Mouse (Mus musculus): ENCODE measurements at regions not wholly inside any gene's neighbourhood (a gene's known extent, or its start where the extent isn't known, plus 50 kb on each side); places are given as distances from the start of the nearest gene placed in this dataset.
A peak's percentile ranks its signal among the peaks of the same experiment; 100 is the strongest.

DNA sequence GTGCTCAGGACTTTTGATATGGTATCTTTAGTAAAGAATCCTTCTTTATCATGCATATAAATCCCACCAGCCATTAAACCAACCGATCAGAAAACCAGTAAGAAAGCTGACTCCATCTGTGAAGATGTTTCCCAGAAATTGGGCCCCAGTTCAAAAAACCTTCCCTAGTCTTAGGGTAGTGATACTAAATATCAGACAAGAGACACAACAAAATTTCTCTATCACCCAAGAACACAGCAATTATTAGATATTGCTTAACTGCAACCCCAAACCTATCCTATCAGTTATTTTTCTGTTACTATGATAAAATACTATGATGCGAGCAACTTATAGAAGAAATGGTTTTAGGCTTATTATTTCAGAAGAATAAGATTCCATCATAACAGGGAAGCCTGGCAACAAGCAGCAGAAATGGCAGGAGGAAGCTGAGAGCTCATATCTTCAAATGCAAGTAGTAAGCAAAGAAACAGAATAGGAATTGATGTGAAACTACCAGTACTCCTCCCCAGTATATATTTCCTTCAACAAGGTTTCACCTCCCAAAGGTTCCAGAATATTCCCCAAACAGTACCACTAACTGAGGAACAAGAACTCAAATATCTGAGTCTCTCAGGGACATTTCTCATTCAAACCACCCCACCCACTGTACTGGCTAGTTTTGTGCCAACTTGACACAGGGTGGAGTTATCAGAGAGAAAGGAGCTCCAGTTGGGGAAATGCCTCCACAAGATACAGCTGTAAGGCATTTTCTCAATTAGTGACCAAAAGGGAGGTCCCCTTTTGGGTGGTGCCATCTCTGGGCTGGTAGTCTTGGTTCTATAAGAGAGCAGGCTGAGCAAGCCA, 234.1 kb downstream of the Tex13c3 start:
- no peak for TF ChIP-seq MYOG (IDR thresholded peaks at IDR 0.05; ENCODE audit: control insufficient read depth in 1 of 3, insufficient read depth in 1 of 3, insufficient read length in 2 of 3, low read depth in 2 of 3)
- TF ChIP-seq E2F4 (IDR thresholded peaks at IDR 0.05; ENCODE audit: insufficient read depth) = no peak
- no peak for TF ChIP-seq TCF12 (IDR thresholded peaks at IDR 0.05; ENCODE audit: insufficient read depth, poor library complexity, severe bottlenecking)
- no peak for TF ChIP-seq MAX (IDR thresholded peaks at IDR 0.05; ENCODE audit: low read depth)
- no peak for TF ChIP-seq POLR2AphosphoS2 (IDR thresholded peaks at IDR 0.05; ENCODE audit: insufficient read length, low read depth)
- no peak for TF ChIP-seq CEBPB (IDR thresholded peaks at IDR 0.05; ENCODE audit: insufficient read depth, poor library complexity, severe bottlenecking)
- no peak for TF ChIP-seq USF1 (IDR thresholded peaks at IDR 0.05; ENCODE audit: low read depth)
- TF ChIP-seq SRF (IDR thresholded peaks at IDR 0.05; ENCODE audit: control insufficient read depth, insufficient read length, low read depth) = no peak
- TF ChIP-seq TCF3 (IDR thresholded peaks at IDR 0.05; ENCODE audit: insufficient read length, low read depth) = no peak
- no peak for TF ChIP-seq POLR2A (IDR thresholded peaks at IDR 0.05; ENCODE audit: insufficient read length, low read depth)
- no peak for TF ChIP-seq MYOD1 (IDR thresholded peaks at IDR 0.05; ENCODE audit: control insufficient read depth in 1 of 3, insufficient read length in 2 of 3, low read depth in 2 of 3)
- no peak for TF ChIP-seq REST (IDR thresholded peaks at IDR 0.05; ENCODE audit: insufficient read depth, insufficient read length)
- no peaks in the 10 kb centered on the region for H3K36me3 ChIP-seq (ENCODE audit: control insufficient read depth, insufficient read depth)
- H3K4me3 ChIP-seq = no peak overlapping the region
- H3ac ChIP-seq (ENCODE audit: control insufficient read depth, insufficient read length) = no peak overlapping the region
- H3K4me2 ChIP-seq (ENCODE audit: low read depth) = no peak overlapping the region
- H3K27me3 ChIP-seq (ENCODE audit: control insufficient read depth, insufficient read depth, insufficient read length) = no peaks in the 10 kb centered on the region
- H3K79me2 ChIP-seq (ENCODE audit: control insufficient read depth, insufficient read depth) = no peaks in the 10 kb centered on the region

DNA sequence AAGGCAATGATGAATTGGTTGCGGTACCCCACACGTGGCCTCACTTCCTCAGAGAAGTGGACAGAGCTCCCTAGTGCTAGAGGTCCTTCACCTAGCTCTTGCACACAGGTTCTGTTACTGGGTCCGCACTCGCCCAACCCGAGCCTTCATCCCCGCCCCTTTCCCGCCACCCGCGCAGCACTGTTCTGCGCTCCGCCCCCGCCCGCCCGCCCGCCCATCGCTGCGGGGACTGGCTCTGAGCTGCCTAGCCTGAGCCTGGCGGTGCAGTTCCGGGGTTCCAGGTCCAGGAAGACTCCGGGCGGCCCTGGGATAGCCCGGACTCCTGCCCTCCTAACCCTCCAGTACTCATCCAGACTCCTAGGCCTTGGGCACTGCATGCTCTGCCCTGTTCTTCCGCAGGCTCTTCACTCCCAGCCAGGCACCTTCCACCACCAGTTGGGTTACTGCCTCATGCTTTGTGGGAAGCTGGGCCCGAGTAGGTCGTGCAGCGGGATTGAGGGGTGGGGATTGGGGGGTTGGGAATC, 243.3 kb downstream of the Tex13c3 start:
- H3K27me3 ChIP-seq (ENCODE audit: control insufficient read depth, insufficient read depth, insufficient read length) = no peaks in the 10 kb centered on the region
- H3K36me3 ChIP-seq (ENCODE audit: control insufficient read depth, insufficient read depth) = no peaks in the 10 kb centered on the region
- TF ChIP-seq MYOG (IDR thresholded peaks at IDR 0.05; ENCODE audit: control insufficient read depth in 1 of 3, insufficient read depth in 1 of 3, insufficient read length in 2 of 3, low read depth in 2 of 3) (no peak), POLR2A (IDR thresholded peaks at IDR 0.05; ENCODE audit: insufficient read length, low read depth) (peak; percentile 34), USF1 (IDR thresholded peaks at IDR 0.05; ENCODE audit: low read depth) (no peak), TCF3 (IDR thresholded peaks at IDR 0.05; ENCODE audit: insufficient read length, low read depth) (no peak)

GRCm38 (mm10) chrX:19237048-19237737, 243.9 kb downstream of the Tex13c3 start:
- H3K4me2 ChIP-seq (ENCODE audit: low read depth) = peak overlapping the region; percentile 70
- H3K79me2 ChIP-seq (ENCODE audit: control insufficient read depth, insufficient read depth) = no peaks in the 10 kb centered on the region
- no peaks in the 10 kb centered on the region for H3K27me3 ChIP-seq (ENCODE audit: control insufficient read depth, insufficient read depth, insufficient read length)
- TF ChIP-seq MYOD1 (IDR thresholded peaks at IDR 0.05; ENCODE audit: control insufficient read depth in 1 of 3, insufficient read length in 2 of 3, low read depth in 2 of 3) (peak in 1 of 3 experiments; percentile 2), POLR2A (IDR thresholded peaks at IDR 0.05; ENCODE audit: insufficient read length, low read depth) (no peak)
- no peak overlapping the region for H3ac ChIP-seq (ENCODE audit: control insufficient read depth, insufficient read length)
- no peaks in the 10 kb centered on the region for H3K36me3 ChIP-seq (ENCODE audit: control insufficient read depth, insufficient read depth)
- H3K4me3 ChIP-seq = peak overlapping the region; percentile 47

More for the DNA sequence above, 243.3 kb downstream of the Tex13c3 start:
- Histone ChIP-seq H3K4me3 (peak overlapping the region; percentile 47), H3K4me2 (ENCODE audit: low read depth) (peak overlapping the region; percentile 70), H3ac (ENCODE audit: control insufficient read depth, insufficient read length) (no peak overlapping the region), H3K79me2 (ENCODE audit: control insufficient read depth, insufficient read depth) (no peaks in the 10 kb centered on the region)

DNA sequence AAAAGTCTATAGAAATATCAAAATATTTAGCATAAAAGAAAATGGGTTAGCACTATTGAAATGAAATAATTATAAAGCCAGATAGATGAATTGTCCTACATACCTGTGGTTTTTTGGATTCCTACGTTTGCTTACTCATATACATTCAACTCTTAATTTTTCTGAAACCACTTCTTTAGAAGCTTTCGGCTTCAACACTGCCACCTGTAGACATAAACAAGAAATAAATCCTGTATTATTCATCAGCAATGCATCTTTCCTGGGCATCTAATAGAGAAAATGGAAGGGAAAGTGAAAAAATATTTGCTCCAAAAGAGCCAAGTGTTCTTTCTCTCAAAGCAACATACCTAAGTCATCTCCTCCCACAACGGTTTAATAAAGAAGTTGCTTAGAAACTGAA, 245.7 kb downstream of the Tex13c3 start:
- no peak overlapping the region for H3K4me3 ChIP-seq
- TF ChIP-seq SRF (IDR thresholded peaks at IDR 0.05; ENCODE audit: control insufficient read depth, insufficient read length, low read depth) (no peak), MYOD1 (IDR thresholded peaks at IDR 0.05; ENCODE audit: control insufficient read depth in 1 of 3, insufficient read length in 2 of 3, low read depth in 2 of 3) (no peak), MYOG (IDR thresholded peaks at IDR 0.05; ENCODE audit: control insufficient read depth in 1 of 3, insufficient read depth in 1 of 3, insufficient read length in 2 of 3, low read depth in 2 of 3) (no peak), E2F4 (IDR thresholded peaks at IDR 0.05; ENCODE audit: insufficient read depth) (no peak)
- H3ac ChIP-seq (ENCODE audit: control insufficient read depth, insufficient read length) = no peak overlapping the region

GRCm38 (mm10) chrX:19231823-19232222, 249.3 kb downstream of the Tex13c3 start:
- H3ac ChIP-seq (ENCODE audit: control insufficient read depth, insufficient read length) = no peak overlapping the region
- H3K36me3 ChIP-seq (ENCODE audit: control insufficient read depth, insufficient read depth) = no peaks in the 10 kb centered on the region
- H3K4me3 ChIP-seq = no peak overlapping the region
- H3K27me3 ChIP-seq (ENCODE audit: control insufficient read depth, insufficient read depth, insufficient read length) = no peaks in the 10 kb centered on the region
- no peak overlapping the region for H3K4me2 ChIP-seq (ENCODE audit: low read depth)
- TF ChIP-seq TCF12 (IDR thresholded peaks at IDR 0.05; ENCODE audit: insufficient read depth, poor library complexity, severe bottlenecking) = no peak
- TF ChIP-seq POLR2AphosphoS2 (IDR thresholded peaks at IDR 0.05; ENCODE audit: insufficient read length, low read depth) = no peak
- TF ChIP-seq POLR2A (IDR thresholded peaks at IDR 0.05; ENCODE audit: insufficient read length, low read depth) = no peak
- no peak for TF ChIP-seq TCF3 (IDR thresholded peaks at IDR 0.05; ENCODE audit: insufficient read length, low read depth)
- no peak for TF ChIP-seq E2F4 (IDR thresholded peaks at IDR 0.05; ENCODE audit: insufficient read depth)
- TF ChIP-seq SRF (IDR thresholded peaks at IDR 0.05; ENCODE audit: control insufficient read depth, insufficient read length, low read depth) = no peak
- TF ChIP-seq REST (IDR thresholded peaks at IDR 0.05; ENCODE audit: insufficient read depth, insufficient read length) = no peak
- TF ChIP-seq USF1 (IDR thresholded peaks at IDR 0.05; ENCODE audit: low read depth) = no peak
- no peak for TF ChIP-seq MAX (IDR thresholded peaks at IDR 0.05; ENCODE audit: low read depth)
- TF ChIP-seq MYOD1 (IDR thresholded peaks at IDR 0.05; ENCODE audit: control insufficient read depth in 1 of 3, insufficient read length in 2 of 3, low read depth in 2 of 3) = no peak
- TF ChIP-seq MYOG (IDR thresholded peaks at IDR 0.05; ENCODE audit: control insufficient read depth in 1 of 3, insufficient read depth in 1 of 3, insufficient read length in 2 of 3, low read depth in 2 of 3) = no peak
- TF ChIP-seq CEBPB (IDR thresholded peaks at IDR 0.05; ENCODE audit: insufficient read depth, poor library complexity, severe bottlenecking) = no peak
- H3K79me2 ChIP-seq (ENCODE audit: control insufficient read depth, insufficient read depth) = no peaks in the 10 kb centered on the region

More for the DNA sequence above, 245.7 kb downstream of the Tex13c3 start:
- Histone ChIP-seq H3K36me3 (ENCODE audit: control insufficient read depth, insufficient read depth) (no peaks in the 10 kb centered on the region), H3K79me2 (ENCODE audit: control insufficient read depth, insufficient read depth) (no peaks in the 10 kb centered on the region), H3K27me3 (ENCODE audit: control insufficient read depth, insufficient read depth, insufficient read length) (no peaks in the 10 kb centered on the region), H3K4me2 (ENCODE audit: low read depth) (peak overlapping the region; percentile 70)
